ENCODE assay signal across 8 mouse cellular contexts in the genomic region with DNA sequence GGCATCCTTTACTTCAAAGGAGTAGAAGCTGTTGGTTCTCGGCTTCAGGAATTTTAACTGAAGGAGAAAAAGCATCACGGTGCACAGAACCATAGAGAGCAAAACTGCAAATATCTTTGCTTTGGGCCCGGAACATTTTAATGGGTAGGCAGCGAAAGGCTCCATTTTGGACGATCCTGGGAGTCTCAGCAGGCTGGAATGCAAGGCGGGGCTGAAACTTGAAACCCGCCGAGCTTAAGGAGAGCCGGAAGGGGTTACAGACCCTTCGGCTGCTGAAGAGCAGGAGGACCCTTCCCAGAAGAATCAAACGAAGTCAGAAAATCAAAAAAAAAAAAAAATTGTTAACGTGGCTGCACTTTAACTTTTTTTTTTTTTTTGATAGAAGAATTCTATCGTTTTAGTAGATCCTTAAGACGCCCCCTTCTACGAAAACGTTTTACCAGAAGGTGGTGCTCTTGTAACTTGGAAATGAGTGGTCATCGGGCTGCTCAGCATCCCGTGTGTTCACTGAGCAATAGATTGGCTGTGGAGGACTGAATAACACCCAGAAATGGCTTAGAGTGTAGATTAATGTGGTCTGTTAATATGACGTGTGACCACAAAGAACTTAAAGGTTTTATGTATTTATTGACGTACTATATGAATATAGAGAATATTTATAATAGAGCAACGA. TPM values are rescaled to one million over a fixed set of nuclear protein-coding genes. Genes with fewer than 3 reads are reported as not detected.
DNase-seq lines count a peak whose midpoint lies in the region; ATAC-seq and TF ChIP-seq lines count a peak whose summit lies in the region.

A gene (minus strand): TSS at position 200 of the 673 bp plus-strand sequence.

- peak; percentile 20; the same call in 1 of the 2 replicates for TF ChIP-seq CTCF in E14TG2a.4 (conservative IDR thresholded peaks at IDR 0.05; ENCODE audit: low read length)
- peak; percentile 72 for TF ChIP-seq CTCF in forebrain, postnatal 0 days (IDR thresholded peaks at IDR 0.05; ENCODE audit: low read depth)

- no peaks in the 10 kb centered on the region for H3K36me3 ChIP-seq in E14TG2a.4 (ENCODE audit: insufficient read depth, low read length)
- no peaks in the 10 kb centered on the region for H3K36me3 ChIP-seq in forebrain, postnatal 0 days (ENCODE audit: insufficient read depth)

- DNase-seq in adrenal gland, postnatal 14 days = peak; percentile 80
- DNase-seq in forebrain, postnatal 0 days = peak; percentile 81
- DNase-seq in layer of hippocampus, postnatal 10 days (ENCODE audit: low spot score in 2 of 2) = peak; percentile 33 to 47
- DNase-seq in lung, postnatal 10 days = peak; percentile 80
- peak; percentile 58 for DNase-seq in ovary, postnatal 36 days (ENCODE audit: low spot score)

- peak within 1 kb of the TSS; percentile 35 for H3K9ac ChIP-seq in forebrain, postnatal 0 days

- no peak within 1 kb of the TSS for H3K27ac ChIP-seq in forebrain, postnatal 0 days (ENCODE audit: low read depth, low read length)

- peak within 1 kb of the TSS; percentile 55 for H3K4me3 ChIP-seq in E14TG2a.4 (replicated peaks; ENCODE audit: low read length)
- H3K4me3 ChIP-seq in forebrain, postnatal 0 days (ENCODE audit: low read depth, low read length) = peak within 1 kb of the TSS; percentile 38

- H3K4me2 ChIP-seq in forebrain, postnatal 0 days (ENCODE audit: low read depth) = peak within 1 kb of the TSS; percentile 55

- peak; percentile 90 for ATAC-seq in forebrain, postnatal 0 days
- peak; percentile 65 to 71; a peak in 2 of 4 replicates for ATAC-seq in hematopoietic stem cell, adult 5-6 weeks (replicated peaks in 1 of 2; ENCODE audit: insufficient read depth in 1 of 2, low FRiP score in 2 of 2, low TSS enrichment in 1 of 2, low read depth in 1 of 2, poor library complexity in 2 of 2, severe bottlenecking in 2 of 2)
- ATAC-seq in monocyte, adult 5-6 weeks (replicated peaks; ENCODE audit: insufficient number of reproducible peaks, low FRiP score, low TSS enrichment, poor library complexity, severe bottlenecking) = no peak

- no peaks in the 10 kb centered on the region for H3K9me3 ChIP-seq in E14TG2a.4 (ENCODE audit: low read length)
- no peaks in the 10 kb centered on the region for H3K9me3 ChIP-seq in forebrain, postnatal 0 days (ENCODE audit: low read length)

- 3% methylated on average over 21 of the region's 21 CpGs for WGBS in forebrain, postnatal 0 days

- peaks cover 36% of the 10 kb centered on the region for H3K27me3 ChIP-seq in E14TG2a.4 (ENCODE audit: insufficient read depth, low read length)
- H3K27me3 ChIP-seq in forebrain, postnatal 0 days (ENCODE audit: insufficient read depth, low read length) = no peaks in the 10 kb centered on the region

- H3K4me1 ChIP-seq in E14TG2a.4 (replicated peaks; ENCODE audit: low read depth, low read length) = peaks cover 14% of the 10 kb centered on the region
- H3K4me1 ChIP-seq in forebrain, postnatal 0 days (ENCODE audit: insufficient read depth) = no peaks in the 10 kb centered on the region; the same call in 1 of the 2 replicates

RNA-seq across cellular contexts. Expression of the gene that starts here (rescaled TPM):
- 76.6 and 82.5 TPM in 2 replicates for total RNA-seq in adrenal gland, postnatal 14 days (2021)
- 27.3 and 28.3 TPM in 2 replicates for total RNA-seq in forebrain, postnatal 0 days (2014; rRNA removed)
- polyA plus RNA-seq in forebrain, postnatal 0 days (2015; fragmentation: Nextera tagmentation; extraction: Ambion mirVana) = 41.7 and 47.6 TPM in 2 replicates
- total RNA-seq in hematopoietic stem cell, adult 5-6 weeks (2017) = not detected in 2 replicates
- 10 to 100 TPM; 15.5 to 18.5 TPM for total RNA-seq in layer of hippocampus, postnatal 10 days (2021)
- 8.4 to 18.8 TPM (median 16.9 TPM) in 3 replicates for total RNA-seq in monocyte, adult 5-6 weeks (2017)

Comparison
In these comparisons a context has a peak if more than half of its experiments do, and no peak if none do; other contexts are left out.
1. Peak in ATAC-seq in hematopoietic stem cell, adult 5-6 weeks; RNA of the gene not detected or under 1 TPM.